Mouse (Mus musculus) embryo, embryonic 10 days (tissue): ENCODE data around the gene Dpp6.

Source experiments
- DNase-seq: peaks from one replicate; pipeline ENCODE4 v3.0.0-alpha.2; 2015; ENCODE audit warnings: low spot score

Gene Dpp6

DNA sequence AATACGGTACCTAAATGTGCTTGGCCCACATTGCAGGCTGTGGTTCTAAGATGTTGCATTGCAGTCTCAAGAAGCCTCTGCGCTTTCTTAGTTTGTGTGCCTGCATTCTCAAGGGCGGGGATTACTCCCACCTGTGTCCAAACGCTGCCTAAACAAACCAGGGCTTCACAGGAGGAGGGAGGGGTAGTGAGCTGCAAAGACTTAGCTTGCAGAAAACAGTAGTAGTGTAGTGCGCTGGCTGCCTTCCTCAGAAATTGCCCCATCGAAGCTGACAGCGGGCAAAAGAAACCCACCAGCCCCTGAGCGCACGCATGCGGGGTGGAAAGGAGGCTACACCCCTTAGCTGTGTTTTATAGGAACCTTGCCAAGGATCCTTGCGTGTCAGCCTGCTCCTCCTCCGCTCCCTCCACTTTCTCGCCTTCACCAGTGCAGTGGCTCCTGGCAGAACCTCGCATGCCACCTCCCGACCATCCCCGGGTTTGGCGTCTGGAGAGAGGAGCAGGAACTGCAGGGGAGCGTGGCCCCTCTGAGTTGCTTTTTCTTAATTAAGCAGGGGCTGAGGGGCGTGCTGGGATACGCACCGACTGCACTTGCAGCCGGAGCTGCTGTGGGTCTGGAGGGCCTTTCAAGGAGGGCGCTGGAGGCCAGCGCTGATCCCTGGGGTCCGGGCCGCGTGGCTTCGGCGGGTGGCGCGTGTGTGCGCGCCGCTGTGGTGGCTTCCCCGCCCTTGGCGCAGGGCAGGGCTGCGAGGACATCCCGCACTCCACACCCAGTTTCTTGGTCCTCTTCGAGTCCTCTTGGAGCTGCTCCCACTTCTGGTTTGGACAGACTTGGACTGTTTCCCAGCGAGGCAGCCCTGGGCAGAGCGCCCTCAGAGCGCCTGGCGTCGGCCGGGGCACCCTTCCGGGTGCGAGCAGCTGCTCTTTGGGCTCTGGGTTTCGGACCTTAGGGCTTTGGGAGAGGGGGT lies at the start of gene Dpp6:
Dpp6 (plus strand) TSS at position 229 of the 967 bp plus-strand sequence.
- DNase-seq: peak; percentile 32

DNA sequence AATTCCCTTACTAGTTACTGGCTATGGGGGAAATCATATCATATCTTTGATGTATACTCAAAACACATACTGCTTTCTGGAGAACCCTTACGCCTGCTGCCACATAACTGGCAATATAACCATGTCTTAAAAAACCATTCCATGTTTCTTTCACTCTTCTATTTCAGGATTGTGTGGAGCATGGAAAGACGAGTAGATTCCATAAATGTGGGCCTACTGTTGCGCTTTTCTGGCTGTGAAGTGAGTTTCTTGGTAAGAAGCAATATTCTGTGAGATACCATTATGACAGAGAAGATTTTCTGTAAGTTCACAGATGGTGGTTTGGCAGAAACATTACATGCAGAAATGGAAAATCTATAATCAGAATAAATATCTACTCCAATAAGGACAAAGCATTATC lies 33.0 kb upstream of the Dpp6 start:
- DNase-seq: no peak

DNA sequence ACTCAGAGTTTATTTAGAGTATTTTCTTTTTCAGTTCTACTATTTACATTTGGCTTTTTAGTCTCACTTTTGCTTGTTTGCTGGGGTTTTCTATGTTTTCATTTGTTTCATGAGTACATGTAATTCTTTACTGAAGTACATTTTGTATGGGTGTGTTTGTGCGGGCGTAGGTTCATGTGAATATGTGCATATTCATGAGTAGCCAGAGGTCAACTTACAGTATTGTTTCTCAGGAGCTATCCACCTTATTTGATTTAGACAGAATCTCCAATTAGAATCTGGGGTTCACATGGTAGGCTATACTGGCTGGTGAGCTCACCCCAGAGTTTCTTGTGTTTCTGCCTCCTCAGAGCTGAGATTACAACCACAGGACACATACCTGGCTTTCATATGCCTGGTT lies 21.5 kb upstream of the Dpp6 start:
- DNase-seq: no peak

DNA sequence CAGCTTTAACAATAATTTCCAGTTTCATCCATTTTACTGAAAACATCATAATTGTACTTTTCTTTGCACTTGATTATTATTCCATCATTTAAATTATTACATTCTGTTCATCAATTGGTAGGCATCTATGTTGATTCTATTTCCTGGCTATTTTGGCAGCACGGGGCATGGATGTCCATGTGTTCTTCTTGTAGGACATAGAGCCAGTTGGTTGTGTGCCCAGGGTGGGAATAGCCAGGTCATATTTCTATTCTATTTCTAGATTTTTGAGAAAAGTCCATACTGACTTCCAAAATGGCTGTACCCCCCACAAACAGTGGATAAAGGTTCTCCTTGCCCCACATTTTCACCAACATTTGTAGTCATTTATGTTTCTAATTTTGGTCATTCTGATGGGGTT lies 19.0 kb downstream of the Dpp6 start:
- no peak for DNase-seq

DNA sequence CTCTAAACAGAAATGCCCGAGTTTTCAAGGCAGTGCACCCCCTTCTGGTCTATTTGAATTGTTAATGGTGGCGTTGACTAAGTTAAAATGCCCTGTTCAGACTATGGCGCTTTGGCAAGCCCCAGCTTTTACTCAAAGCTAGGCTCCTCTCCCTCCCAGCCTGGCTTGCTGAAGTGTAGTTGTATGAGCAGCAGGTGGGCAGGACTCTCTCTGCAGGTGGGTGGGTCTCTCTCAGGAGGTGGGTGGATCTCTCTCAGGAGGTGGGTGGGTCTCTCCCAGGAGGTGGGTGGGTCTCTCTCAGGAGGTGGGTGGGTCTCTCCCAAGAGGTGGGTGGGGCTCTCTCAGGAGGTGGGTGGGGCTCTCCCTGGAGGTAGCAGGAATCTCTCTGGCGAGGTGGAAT lies 24.1 kb downstream of the Dpp6 start:
- DNase-seq: no peak

DNA sequence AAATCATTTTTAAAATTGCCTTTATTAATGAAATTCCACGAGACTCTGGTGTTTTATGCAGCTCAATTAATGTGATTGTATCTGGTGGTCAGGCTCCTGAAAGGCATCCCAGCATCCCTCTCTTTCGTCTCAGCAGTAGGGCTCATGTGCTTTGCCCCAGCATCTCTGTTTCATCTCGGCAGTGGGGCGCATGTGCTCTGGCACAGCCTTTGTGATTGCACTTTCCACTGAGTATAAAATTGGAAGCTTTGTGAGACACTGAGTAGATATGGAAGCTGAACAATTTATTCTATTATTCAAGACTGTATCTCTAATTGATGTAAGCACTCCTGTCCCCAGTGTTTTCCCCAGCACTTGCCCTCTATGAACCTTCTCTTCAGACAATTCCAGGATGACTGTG lies 37.7 kb downstream of the Dpp6 start:
- no peak for DNase-seq

DNA sequence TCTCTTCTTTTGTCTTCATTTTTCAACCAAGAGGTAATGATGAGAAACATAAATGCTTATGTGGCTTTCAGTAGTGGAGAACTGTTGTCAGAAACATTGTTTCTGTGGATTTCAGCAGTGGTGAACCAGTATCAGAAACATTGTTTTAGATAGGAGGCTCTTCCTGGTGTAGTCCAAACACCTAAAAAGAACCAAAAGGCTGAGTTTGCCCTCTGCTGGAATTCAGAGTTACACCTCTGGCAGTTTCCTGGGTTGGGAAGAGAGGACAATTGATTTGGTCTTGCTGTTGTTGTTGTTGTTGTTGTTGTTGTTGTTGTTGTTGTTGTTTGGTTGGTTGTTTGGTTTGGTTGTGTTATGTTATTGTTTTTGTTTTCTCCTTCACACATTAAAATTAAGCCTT lies 58.4 kb downstream of the Dpp6 start:
- DNase-seq: no peak

DNA sequence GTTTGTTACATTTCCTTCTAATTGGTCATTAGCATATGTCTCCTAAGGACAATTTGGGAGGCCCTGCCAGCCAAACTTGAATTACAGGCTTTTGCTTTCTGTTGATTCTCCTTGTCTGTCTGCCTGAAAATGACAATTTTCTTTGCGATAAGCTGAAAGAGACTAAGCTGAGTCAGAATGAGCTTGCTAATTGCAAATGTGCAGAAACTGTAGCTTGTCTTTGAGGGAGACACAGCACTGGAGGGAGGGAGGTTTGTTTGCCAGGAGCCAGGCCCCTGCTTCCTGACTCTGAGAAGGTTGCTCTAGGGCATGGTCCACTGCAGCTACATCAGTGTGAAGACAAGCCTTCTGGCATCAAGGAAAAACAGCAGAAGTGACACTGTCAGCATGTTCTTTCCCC lies 70.5 kb downstream of the Dpp6 start:
- DNase-seq: no peak

DNA sequence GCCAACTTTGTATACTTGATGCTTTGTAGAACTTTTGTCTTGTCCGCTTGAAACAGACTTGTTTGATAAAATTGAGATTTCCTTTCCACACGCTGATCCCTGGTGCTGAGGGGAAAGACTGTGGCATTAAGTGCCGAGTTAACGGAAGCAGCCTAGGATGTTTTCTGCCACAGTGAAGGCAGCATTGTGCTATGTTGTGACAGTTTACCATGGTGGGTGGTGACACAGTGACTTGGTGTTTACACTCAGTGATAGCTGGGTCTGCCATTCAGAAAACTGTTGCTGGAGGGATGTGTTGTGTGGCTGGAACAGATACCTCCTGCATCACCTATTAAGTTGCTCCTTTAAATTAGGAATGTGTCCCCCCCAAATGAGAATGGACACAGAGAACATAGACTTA lies 71.1 kb downstream of the Dpp6 start:
- DNase-seq: no peak

DNA sequence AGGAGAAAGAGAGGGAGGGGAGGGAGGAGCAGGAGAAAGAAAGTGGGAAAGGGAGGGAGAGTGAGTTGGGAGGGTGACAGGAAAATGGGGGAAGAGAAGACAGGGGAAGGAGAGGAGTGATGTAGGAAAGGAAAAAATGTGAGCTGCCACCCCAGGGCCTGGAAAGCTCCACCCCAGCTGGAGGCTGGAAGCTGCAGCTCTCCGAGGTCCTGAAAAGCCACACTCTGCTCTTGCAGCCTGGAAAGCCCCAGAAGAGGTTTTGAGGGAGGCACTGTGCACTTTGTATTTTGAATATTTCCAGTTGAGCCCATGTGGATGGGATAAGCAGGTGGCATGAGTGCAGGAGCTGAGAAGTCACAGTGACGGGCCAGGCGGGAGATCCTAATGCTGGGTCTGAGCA lies 77.3 kb downstream of the Dpp6 start:
- DNase-seq: peak; percentile 31

DNA sequence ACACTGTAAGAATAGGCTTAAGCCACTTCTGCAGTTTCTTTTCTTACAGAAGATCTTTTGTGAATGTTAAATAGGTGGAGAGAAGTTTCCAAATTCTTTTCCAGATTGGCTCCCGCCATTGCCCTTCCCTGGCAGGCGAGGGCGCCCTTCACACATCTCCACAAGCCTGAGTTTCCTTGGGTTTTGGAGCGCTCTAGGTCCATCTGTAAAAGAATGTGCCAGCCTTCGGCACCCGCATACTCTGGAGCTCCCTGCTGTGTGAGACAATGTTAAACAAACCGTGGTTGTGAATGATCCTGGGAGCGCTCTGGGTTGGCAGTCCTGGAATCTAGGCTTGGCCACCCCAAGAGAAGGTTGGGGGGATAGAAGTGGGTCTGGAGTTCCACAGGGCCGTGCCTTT lies 86.8 kb downstream of the Dpp6 start:
- peak; percentile 73 for DNase-seq

DNA sequence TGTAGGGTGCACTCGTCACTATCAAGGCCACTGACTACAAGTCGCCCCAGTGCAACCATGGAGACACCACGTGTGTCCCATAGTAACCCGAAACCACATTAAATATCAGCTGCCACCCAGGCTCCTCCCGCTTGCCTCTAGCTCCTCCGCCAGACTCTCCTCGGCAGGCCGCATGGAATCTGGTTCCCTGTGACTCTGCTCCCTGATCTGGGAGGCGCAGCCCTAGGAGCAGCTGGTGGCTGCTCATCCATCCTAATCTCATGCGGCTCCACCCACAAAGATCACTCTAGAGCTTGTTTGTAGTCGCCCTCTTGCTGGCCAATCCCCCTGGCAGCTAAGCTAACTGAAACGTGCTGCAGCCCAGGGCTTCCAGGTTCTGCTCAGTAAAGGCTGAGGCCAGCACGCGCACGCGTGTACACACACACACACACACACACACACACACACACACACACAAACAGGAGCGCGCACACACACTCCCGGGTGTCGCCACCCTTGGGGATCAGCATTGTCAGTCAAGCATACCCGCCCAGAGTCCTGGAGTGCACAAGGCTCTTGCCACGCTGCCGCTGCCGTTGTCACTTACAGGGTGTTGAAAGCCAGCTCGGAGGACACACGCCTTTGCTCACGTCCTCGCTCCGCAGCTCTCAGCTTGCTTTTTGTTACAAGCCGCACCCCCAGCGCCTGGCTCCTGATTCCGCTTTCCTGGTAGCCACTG lies 87.5 kb downstream of the Dpp6 start:
- peak; percentile 81 for DNase-seq

DNA sequence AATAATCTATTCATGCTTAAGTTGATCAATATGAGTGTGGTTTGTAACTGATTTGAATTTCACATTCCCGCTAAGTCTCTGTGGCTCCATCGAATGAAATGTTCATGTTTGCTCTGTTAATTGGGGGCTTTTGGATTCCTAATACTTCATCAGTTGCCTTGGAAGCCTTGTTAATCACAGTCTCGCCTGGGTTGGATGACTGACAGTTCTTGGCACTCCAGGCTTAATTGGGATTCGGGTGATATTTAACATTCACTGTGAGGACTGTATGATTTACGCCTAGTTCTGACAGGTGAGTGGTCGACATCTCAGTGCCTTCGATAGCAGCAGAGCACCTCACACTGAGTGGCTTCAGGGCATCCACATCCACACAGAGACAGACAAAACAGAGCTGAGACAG lies 90.1 kb downstream of the Dpp6 start:
- no peak for DNase-seq

DNA sequence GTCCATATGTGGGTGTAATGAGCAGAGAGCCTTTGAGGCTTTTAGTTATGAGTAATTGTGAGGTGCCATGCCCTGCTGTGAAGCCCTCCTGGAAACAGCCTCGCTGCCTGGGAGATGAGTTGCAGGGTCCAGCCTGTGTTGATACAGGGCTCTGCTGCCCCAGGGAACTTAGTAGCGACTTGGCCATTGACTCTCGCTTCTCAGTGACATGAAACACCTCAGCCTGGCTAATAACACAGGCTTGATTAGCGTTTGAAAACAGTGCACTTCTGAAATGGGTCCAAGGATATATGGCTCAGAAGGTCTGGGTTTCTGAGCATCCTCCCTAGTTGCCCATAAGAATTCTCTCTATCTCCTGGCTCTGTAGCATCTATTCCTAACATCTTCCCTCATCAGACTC lies 91.6 kb downstream of the Dpp6 start:
- DNase-seq: no peak

DNA sequence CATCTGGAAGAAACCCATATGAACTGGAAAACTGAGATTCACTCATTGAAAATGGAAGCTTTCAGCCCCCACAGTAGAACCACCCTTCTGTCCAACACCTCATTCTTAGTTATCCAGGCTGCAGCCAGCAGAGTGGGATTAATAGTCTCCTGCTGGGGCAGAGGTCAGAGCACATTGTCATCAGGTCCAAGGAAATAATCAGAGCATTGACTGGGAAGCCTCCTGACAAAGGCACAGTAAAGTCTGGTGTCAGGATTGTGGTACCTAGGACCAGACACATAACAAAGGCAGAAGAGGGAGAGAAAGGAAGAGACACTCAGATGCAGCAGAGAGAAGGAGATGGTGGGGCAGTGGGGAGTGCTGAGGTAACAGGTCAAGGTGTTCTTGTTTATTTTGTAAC lies 93.3 kb downstream of the Dpp6 start:
- no peak for DNase-seq

DNA sequence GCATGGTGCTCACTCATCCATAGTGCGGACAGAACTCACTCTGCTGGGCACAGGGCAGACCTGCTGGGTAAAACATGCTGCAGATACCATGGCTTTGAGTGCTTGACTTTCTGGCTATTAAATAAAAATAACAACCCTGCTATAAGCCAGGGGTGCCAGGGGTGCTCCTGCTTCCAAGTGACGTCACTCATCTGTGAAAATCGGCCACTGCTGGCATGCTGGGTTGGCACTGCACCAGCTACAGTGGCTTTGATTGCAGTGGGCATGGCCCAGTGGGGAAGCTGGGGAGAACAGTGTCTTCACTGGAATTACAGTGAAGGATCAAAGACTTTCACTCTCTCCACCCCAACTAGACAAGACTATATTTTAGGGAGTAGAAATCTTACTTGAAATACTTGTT lies 95.0 kb downstream of the Dpp6 start:
- DNase-seq: no peak

DNA sequence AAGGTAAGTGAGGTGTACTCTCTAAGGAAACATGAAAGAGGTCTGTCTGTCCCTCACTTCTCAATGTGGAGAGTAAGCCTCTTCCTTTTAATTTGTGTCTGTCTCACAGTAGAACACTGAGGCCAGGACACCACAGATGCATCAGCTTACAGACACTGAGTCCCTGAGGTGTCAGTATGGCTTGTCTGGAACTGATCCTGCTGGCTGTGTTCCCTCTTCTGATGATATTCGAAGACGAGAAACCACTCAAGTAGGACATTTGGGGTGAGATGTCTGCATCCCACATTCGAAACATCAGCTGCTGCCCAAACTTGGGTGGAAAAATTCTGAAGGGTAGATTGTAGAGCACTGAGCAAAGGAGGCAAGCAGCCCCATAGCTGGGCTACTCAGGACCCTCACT lies 101.8 kb downstream of the Dpp6 start:
- DNase-seq: no peak

DNA sequence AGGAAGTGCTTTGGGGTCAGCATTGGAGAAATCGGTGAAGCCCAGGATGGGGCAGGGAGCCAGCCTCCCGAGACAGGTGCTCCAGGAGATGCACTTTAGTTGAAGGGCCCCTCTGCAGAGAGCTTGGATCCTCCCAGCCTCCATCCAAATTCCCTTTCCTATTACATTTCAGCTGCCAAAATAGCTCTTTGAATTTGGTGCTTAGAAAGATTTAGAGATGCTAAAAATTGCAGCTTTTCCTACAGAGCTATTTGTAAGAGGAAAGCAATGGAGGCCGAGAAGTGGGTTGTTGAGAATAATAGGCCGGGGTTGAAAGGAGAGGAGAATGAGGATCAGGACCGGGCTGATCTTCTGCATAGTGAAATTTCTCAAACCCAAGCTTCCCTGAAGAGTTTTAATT lies 107.5 kb downstream of the Dpp6 start:
- DNase-seq: no peak

DNA sequence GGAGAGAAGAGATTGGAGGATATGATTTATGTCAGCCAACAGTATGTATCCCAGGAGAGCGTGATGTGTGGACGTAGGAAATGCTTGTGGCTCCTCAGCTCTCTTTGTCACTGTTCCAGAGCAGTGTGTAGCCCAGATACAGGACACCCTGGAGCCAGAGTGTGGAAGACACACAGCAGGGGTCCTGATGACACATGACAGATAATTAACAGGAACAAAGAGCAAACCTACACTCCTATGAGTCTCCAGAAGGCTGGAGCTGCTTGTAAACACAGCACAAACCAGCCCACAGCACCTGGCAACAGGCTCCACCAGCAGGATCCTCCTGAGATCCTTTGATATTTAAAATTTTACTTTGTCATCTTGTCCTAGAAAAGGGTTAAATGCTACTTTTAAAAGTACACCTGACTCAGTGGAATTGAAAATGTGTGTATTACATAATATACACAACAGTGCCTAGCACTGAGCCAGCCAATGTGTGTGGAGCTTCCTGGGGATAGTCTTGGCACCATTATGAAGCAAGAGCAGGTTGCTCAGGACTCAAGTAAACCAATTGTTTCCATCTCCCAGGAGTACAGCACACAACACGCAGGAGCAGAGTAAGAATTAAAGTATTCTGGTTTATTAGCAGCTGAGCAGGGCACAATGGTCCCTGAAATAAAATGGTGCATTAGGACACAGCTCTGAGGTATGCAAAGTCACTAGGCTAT lies 115.6 kb downstream of the Dpp6 start:
- DNase-seq: no peak

DNA sequence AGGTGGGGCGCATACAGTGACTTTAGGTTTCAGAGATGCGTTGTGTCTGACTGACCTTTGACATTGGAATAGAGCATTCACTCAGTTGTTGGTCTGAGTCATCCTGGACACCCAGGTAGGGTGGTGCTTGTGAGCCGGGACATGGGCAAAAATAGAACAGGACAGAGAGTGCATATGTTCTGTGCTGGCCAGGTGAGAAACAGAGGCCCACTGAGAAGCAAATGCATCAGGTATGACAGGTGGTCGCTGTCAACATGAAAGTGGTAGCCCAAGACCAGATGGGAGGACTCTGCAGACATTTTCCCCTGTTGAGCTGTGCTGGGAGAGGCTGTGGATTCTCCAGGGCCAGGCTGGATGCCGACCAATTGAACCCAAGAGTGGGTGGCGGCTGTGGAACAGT lies 117.9 kb downstream of the Dpp6 start:
- DNase-seq: no peak

DNA sequence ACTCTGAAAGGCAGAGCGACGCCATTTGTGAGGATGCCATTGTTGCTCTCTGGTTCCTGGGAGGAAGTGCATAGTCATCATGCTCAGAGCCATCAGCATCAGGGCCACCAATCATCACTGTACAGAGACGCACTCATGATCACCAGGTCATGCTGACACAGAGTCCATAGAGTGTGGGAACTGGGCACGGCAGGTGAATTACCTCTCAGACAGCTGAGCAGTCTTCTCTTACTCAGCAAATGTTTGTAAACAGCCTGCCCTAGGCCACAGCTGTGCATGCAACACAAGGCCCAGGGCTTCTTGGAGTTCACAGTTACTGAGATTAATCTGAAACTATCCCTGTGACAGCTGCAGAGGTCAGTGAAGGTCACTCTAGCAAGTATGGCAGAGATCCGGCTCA lies 124.5 kb downstream of the Dpp6 start:
- no peak for DNase-seq

DNA sequence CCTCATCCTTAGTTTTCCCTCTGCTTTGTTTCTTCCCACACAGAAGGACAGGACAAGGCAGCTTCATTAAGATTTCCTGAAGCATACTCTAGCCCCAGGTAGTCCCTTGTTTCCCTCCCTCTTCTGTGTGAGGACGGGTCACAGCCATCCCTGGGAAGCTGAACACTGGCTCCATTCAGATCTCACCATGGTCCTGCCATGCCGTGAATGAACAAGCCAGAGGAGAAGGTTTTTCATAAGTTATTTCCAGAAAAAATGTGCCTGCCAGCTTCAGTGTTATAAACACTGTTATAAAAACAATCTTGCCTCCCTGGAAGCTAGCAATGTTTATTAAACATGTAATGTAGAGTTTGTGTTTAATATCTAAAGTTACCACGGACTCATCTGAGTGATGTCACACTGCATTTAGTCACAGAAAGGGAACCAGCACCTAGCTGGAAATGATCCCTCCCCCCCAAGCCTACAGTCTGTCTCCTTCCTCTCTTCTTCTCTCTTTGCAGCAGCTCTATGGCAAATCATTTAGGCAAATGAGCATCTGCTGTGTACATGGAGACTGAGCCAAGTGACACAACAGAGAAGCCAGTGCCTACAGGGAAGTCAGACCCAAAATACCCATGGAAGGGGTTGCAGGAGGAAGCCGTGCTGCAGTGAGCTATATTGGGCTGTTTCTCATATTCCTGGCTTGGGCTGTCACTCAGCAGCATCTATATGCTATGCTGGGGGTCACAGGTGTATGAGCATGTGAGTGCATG lies 128.3 kb downstream of the Dpp6 start:
- DNase-seq: no peak
